Mouse (Mus musculus): ENCODE results near the gene Gm20517.

- TF ChIP-seq CTCF (IDR thresholded peaks at IDR 0.05; ENCODE audit: extremely low read depth, insufficient read length, insufficient replicate concordance, low read depth, low read length) (no peak), POLR2A (IDR thresholded peaks at IDR 0.05; ENCODE audit: low read depth, low read length) (no peak)
These were observed 77.5 kb downstream of the Gm20517 start, which contains the start of gene Frs3 for GRCm38 (mm10) chr17:47688608-47689575.
